Mouse (Mus musculus): Measurements from ENCODE around the gene Tigd3. TPM values are rescaled to one million over a fixed set of nuclear protein-coding genes. Genes with fewer than 3 reads are reported as not detected.

The Tigd3 gene
- polyA plus RNA-seq, 1 experiment from 2014 or later = 2.4 TPM

- H3K9me3 ChIP-seq = no peaks in the 10 kb centered on the region
- no peak overlapping the region for H3K4me3 ChIP-seq (replicated peaks)
- H3K36me3 ChIP-seq = no peaks in the 10 kb centered on the region
- H3K9ac ChIP-seq = no peak overlapping the region
- no peak for ATAC-seq (ENCODE audit: insufficient read depth, low FRiP score, low read depth)
- H3K27ac ChIP-seq = no peak overlapping the region
- WGBS = 78% methylated on average over 3 of the region's 3 CpGs
- H3K4me1 ChIP-seq = peaks cover 42% of the 10 kb centered on the region
- H3K27me3 ChIP-seq (replicated peaks) = no peaks in the 10 kb centered on the region
- H3K4me2 ChIP-seq = no peak overlapping the region
These were observed 43.1 kb downstream of the Tigd3 start for GRCm38 (mm10) chr19:5850860-5851259.

- peak; percentile 28 for ATAC-seq (ENCODE audit: insufficient read depth, low FRiP score, low read depth)
- no peaks in the 10 kb centered on the region for H3K27me3 ChIP-seq (replicated peaks)
- H3K4me2 ChIP-seq = peak overlapping the region; percentile 27
- H3K9me3 ChIP-seq = no peaks in the 10 kb centered on the region
- H3K4me1 ChIP-seq = peaks cover 46% of the 10 kb centered on the region
- H3K4me3 ChIP-seq (replicated peaks) = no peak overlapping the region
- H3K27ac ChIP-seq = peak overlapping the region; percentile 99
- H3K36me3 ChIP-seq = no peaks in the 10 kb centered on the region
- 23% methylated on average over 11 of the region's 11 CpGs for WGBS
- no peak overlapping the region for H3K9ac ChIP-seq
These were observed 44.0 kb downstream of the Tigd3 start for GRCm38 (mm10) chr19:5849843-5850527.

GRCm38 (mm10) chr19:5848826-5849672 lies 44.9 kb downstream of the Tigd3 start:
- peak overlapping the region; percentile 24; the same call in 1 of the 2 replicates for H3K9ac ChIP-seq
- no peaks in the 10 kb centered on the region for H3K9me3 ChIP-seq
- no peak for ATAC-seq (ENCODE audit: insufficient read depth, low FRiP score, low read depth)
- H3K36me3 ChIP-seq = no peaks in the 10 kb centered on the region
- peak overlapping the region; percentile 9; the same call in 1 of the 2 replicates for H3K4me3 ChIP-seq (replicated peaks)
- no peaks in the 10 kb centered on the region for H3K27me3 ChIP-seq (replicated peaks)
- peak overlapping the region; percentile 99 for H3K27ac ChIP-seq
- WGBS = 34% methylated on average over 13 of the region's 13 CpGs
- H3K4me2 ChIP-seq = peak overlapping the region; percentile 70
- H3K4me1 ChIP-seq = peaks cover 52% of the 10 kb centered on the region

- H3K9ac ChIP-seq = peak overlapping the region; percentile 24; the same call in 1 of the 2 replicates
- H3K4me1 ChIP-seq = peaks cover 56% of the 10 kb centered on the region
- peak overlapping the region; percentile 9; the same call in 1 of the 2 replicates for H3K4me3 ChIP-seq (replicated peaks)
- ATAC-seq (ENCODE audit: insufficient read depth, low FRiP score, low read depth) = no peak
- peak overlapping the region; percentile 99 for H3K27ac ChIP-seq
- no peaks in the 10 kb centered on the region for H3K36me3 ChIP-seq
- H3K9me3 ChIP-seq = no peaks in the 10 kb centered on the region
- 34% methylated on average over 14 of the region's 14 CpGs for WGBS
- peak overlapping the region; percentile 70 for H3K4me2 ChIP-seq
- H3K27me3 ChIP-seq (replicated peaks) = no peaks in the 10 kb centered on the region
These were observed 45.7 kb downstream of the Tigd3 start for GRCm38 (mm10) chr19:5848032-5848825.

GRCm38 (mm10) chr19:5847306-5847796 lies 46.6 kb downstream of the Tigd3 start:
- Histone ChIP-seq H3K9ac (no peak overlapping the region; the same call in 1 of the 2 replicates), H3K27me3 (replicated peaks) (no peaks in the 10 kb centered on the region), H3K4me1 (peaks cover 60% of the 10 kb centered on the region), H3K27ac (peak overlapping the region; percentile 99), H3K4me2 (peak overlapping the region; percentile 70), H3K36me3 (no peaks in the 10 kb centered on the region), H3K9me3 (no peaks in the 10 kb centered on the region), H3K4me3 (replicated peaks) (no peak overlapping the region)
- 46% methylated on average over 4 of the region's 4 CpGs for WGBS
- no peak for ATAC-seq (ENCODE audit: insufficient read depth, low FRiP score, low read depth)

- peak overlapping the region; percentile 99 for H3K27ac ChIP-seq
- H3K9ac ChIP-seq = no peak overlapping the region; the same call in 1 of the 2 replicates
- H3K36me3 ChIP-seq = no peaks in the 10 kb centered on the region
- peak overlapping the region; percentile 42 for H3K4me3 ChIP-seq (replicated peaks)
- ATAC-seq (ENCODE audit: insufficient read depth, low FRiP score, low read depth) = peak; percentile 78
- 6% methylated on average over 16 of the region's 16 CpGs for WGBS
- H3K4me2 ChIP-seq = peak overlapping the region; percentile 70
- no peaks in the 10 kb centered on the region for H3K27me3 ChIP-seq (replicated peaks)
- peaks cover 62% of the 10 kb centered on the region for H3K4me1 ChIP-seq
- H3K9me3 ChIP-seq = no peaks in the 10 kb centered on the region
These were observed 47.2 kb downstream of the Tigd3 start for GRCm38 (mm10) chr19:5846557-5847305.

- Histone ChIP-seq H3K4me3 (replicated peaks) (peak overlapping the region; percentile 42), H3K27me3 (replicated peaks) (no peaks in the 10 kb centered on the region), H3K4me1 (peaks cover 62% of the 10 kb centered on the region), H3K9ac (no peak overlapping the region), H3K36me3 (no peaks in the 10 kb centered on the region), H3K9me3 (no peaks in the 10 kb centered on the region), H3K27ac (peak overlapping the region; percentile 99), H3K4me2 (peak overlapping the region; percentile 70)
- peak; percentile 0 for ATAC-seq (ENCODE audit: insufficient read depth, low FRiP score, low read depth)
- under 1% methylated on average over 7 of the region's 7 CpGs for WGBS
These were observed 47.8 kb downstream of the Tigd3 start for GRCm38 (mm10) chr19:5846154-5846553.

- Histone ChIP-seq H3K4me2 (peak overlapping the region; percentile 70), H3K27me3 (replicated peaks) (no peaks in the 10 kb centered on the region), H3K36me3 (no peaks in the 10 kb centered on the region), H3K4me1 (peaks cover 65% of the 10 kb centered on the region), H3K9me3 (no peaks in the 10 kb centered on the region), H3K27ac (peak overlapping the region; percentile 99), H3K9ac (peak overlapping the region; percentile 38; the same call in 1 of the 2 replicates), H3K4me3 (replicated peaks) (peak overlapping the region; percentile 42)
- WGBS = 2% methylated on average over 45 of the region's 45 CpGs
- peak; percentile 32; the same call in 1 of the 2 replicates for ATAC-seq (ENCODE audit: insufficient read depth, low FRiP score, low read depth)
These were observed 48.4 kb downstream of the Tigd3 start for GRCm38 (mm10) chr19:5845319-5846135.

- WGBS = 58% methylated on average over 12 of the region's 12 CpGs
- Histone ChIP-seq H3K36me3 (no peaks in the 10 kb centered on the region), H3K9ac (peak overlapping the region; percentile 38; the same call in 1 of the 2 replicates), H3K27ac (peak overlapping the region; percentile 99), H3K4me1 (peaks cover 61% of the 10 kb centered on the region), H3K27me3 (replicated peaks) (no peaks in the 10 kb centered on the region), H3K4me3 (replicated peaks) (peak overlapping the region; percentile 42), H3K4me2 (peak overlapping the region; percentile 70), H3K9me3 (no peaks in the 10 kb centered on the region)
- no peak for ATAC-seq (ENCODE audit: insufficient read depth, low FRiP score, low read depth)
These were observed 49.1 kb downstream of the Tigd3 start for GRCm38 (mm10) chr19:5844831-5845318.

Data from stomach, embryonic 15.5 days (tissue).